Mouse (Mus musculus) kidney, postnatal 0 days (tissue): ENCODE measurements around the gene Lmx1b. TPM values are rescaled to one million over a fixed set of nuclear protein-coding genes. Genes with fewer than 3 reads are reported as not detected.

Experiments used
- ATAC-seq: fragments of 200-750 bp; cut with Nextera tagmentation; replicated peaks from 2 replicates; pipeline ENCODE4 v1.8.0; 2017; ENCODE audit warnings: low read depth, moderate number of reproducible peaks, moderate TSS enrichment, moderate library complexity; ENCODE audit not compliant: low FRiP score
- DNase-seq: peaks from one replicate; pipeline ENCODE4 v3.0.0-alpha.2; 2016; ENCODE audit warnings: low spot score
- H3K27ac ChIP-seq: fragments of 300-500 bp; sonication (generic); 2 replicates; pipeline ENCODE4 v1.5.1; 2014; ENCODE audit warnings: mild to moderate bottlenecking
- H3K27me3 ChIP-seq: fragments of 300-500 bp; sonication (generic); 2 replicates; pipeline ENCODE4 v1.6.1; 2014; ENCODE audit warnings: low read length, mixed read lengths; ENCODE audit not compliant: insufficient read depth
- H3K36me3 ChIP-seq: fragments of 300-500 bp; sonication (generic); 2 replicates; pipeline ENCODE4 v1.6.1; 2014; ENCODE audit warnings: low read length, mixed read lengths; ENCODE audit not compliant: insufficient read depth
- H3K4me1 ChIP-seq: fragments of 300-500 bp; sonication (generic); replicated peaks from 2 replicates; pipeline ENCODE4 v1.6.1; 2014; ENCODE audit warnings: antibody characterized with exemption, low read length, mixed read lengths; ENCODE audit not compliant: insufficient read depth
- H3K4me2 ChIP-seq: fragments of 300-500 bp; sonication (generic); 2 replicates; pipeline ENCODE4 v1.6.1; 2014; ENCODE audit warnings: mild to moderate bottlenecking, low read length, moderate library complexity, mixed read lengths
- H3K4me3 ChIP-seq: fragments of 300-500 bp; sonication (generic); replicated peaks from 2 replicates; pipeline ENCODE4 v1.5.1; 2014; ENCODE audit warnings: low read depth, low read length
- H3K9ac ChIP-seq: fragments of 300-500 bp; sonication (generic); 2 replicates; pipeline ENCODE4 v1.6.1; 2014; ENCODE audit warnings: low read depth, low read length
- H3K9me3 ChIP-seq: fragments of 300-500 bp; sonication (generic); replicated peaks from 2 replicates; pipeline ENCODE4 v1.6.1; 2016; ENCODE audit warnings: low read length, inconsistent platforms, mixed read lengths
- CTCF ChIP-seq: IDR thresholded peaks from 2 replicates; pipeline ENCODE4 v1.5.1; 2016; ENCODE audit warnings: antibody characterized with exemption, low read depth, mild to moderate bottlenecking, moderate library complexity
- WGBS: fragments of 180-500 bp; shearing (Covaris S2); extraction: QIAGEN DNeasy Blood & Tissue Kit; methylation state at CpG from one replicate; pipeline ENCODE4 v1.1.7; 2014; 5-methylcytosine and 5-hydroxymethylcytosine counted together
- polyA plus RNA-seq: library from polyadenylated mRNA; unstranded; fragments of >200 nt; fragmentation: Nextera tagmentation; extraction: Ambion mirVana; gene quantifications from 2 replicates; pipeline ENCODE4 v1.2.1, GENCODE M21; 2015

Gene Lmx1b
- polyA plus RNA-seq, 1 experiment from 2014 or later: 0.88 TPM

- peaks cover 90% of the 10 kb centered on the region for H3K27me3 ChIP-seq
- H3K9ac ChIP-seq: 0 out of 2 replicates have a peak overlapping the region, but pooled peaks have one; percentile 23
- 0 out of 2 replicates have a peak, but pooled peaks have one; percentile 15 for ATAC-seq
- under 1% methylated on average over 68 of the region's 71 CpGs for WGBS
- DNase-seq: no peak
- peaks cover 15% of the 10 kb centered on the region; the same call in 1 of the 2 replicates for H3K4me1 ChIP-seq
- H3K4me3 ChIP-seq: peak overlapping the region; percentile 42
- no peaks in the 10 kb centered on the region for H3K36me3 ChIP-seq
- no peak for TF ChIP-seq CTCF
- no peak overlapping the region for H3K27ac ChIP-seq
- no peaks in the 10 kb centered on the region for H3K9me3 ChIP-seq
- H3K4me2 ChIP-seq: peak overlapping the region; percentile 73
Observed at GRCm38 (mm10) chr2:33639301-33640170, 775 bp downstream of the Lmx1b start.

GRCm38 (mm10) chr2:33638141-33638733 lies 2.1 kb downstream of the Lmx1b start:
- WGBS: 63% methylated on average over 6 of the region's 6 CpGs
- no peak overlapping the region for H3K4me2 ChIP-seq
- H3K27me3 ChIP-seq: peaks cover 90% of the 10 kb centered on the region
- no peak overlapping the region for H3K9ac ChIP-seq
- H3K27ac ChIP-seq: no peak overlapping the region
- H3K4me1 ChIP-seq: peaks cover 15% of the 10 kb centered on the region; the same call in 1 of the 2 replicates
- ATAC-seq: no peak
- DNase-seq: no peak
- TF ChIP-seq CTCF: no peak
- H3K4me3 ChIP-seq: 0 out of 2 replicates have a peak overlapping the region, but pooled peaks have one; percentile 1
- H3K9me3 ChIP-seq: no peaks in the 10 kb centered on the region
- H3K36me3 ChIP-seq: no peaks in the 10 kb centered on the region

- H3K27ac ChIP-seq: no peak overlapping the region
- WGBS: 27% methylated on average over 7 of the region's 7 CpGs
- H3K4me2 ChIP-seq: no peak overlapping the region
- no peaks in the 10 kb centered on the region for H3K9me3 ChIP-seq
- ATAC-seq (no peak), DNase-seq (no peak)
- peaks cover 15% of the 10 kb centered on the region; the same call in 1 of the 2 replicates for H3K4me1 ChIP-seq
- peaks cover 89% of the 10 kb centered on the region for H3K27me3 ChIP-seq
- no peaks in the 10 kb centered on the region for H3K36me3 ChIP-seq
- no peak overlapping the region for H3K4me3 ChIP-seq
- TF ChIP-seq CTCF: no peak
- H3K9ac ChIP-seq: no peak overlapping the region
Observed at GRCm38 (mm10) chr2:33637288-33637687, 3.0 kb downstream of the Lmx1b start.

- Histone ChIP-seq H3K27me3 (peaks cover 89% of the 10 kb centered on the region), H3K4me3 (peak overlapping the region; percentile 18), H3K9me3 (no peaks in the 10 kb centered on the region), H3K27ac (no peak overlapping the region), H3K9ac (0 out of 2 replicates have a peak overlapping the region, but pooled peaks have one; percentile 4), H3K4me1 (peaks cover 15% of the 10 kb centered on the region; the same call in 1 of the 2 replicates), H3K36me3 (no peaks in the 10 kb centered on the region), H3K4me2 (peak overlapping the region; percentile 39)
- 10% methylated on average over 26 of the region's 26 CpGs for WGBS
- DNase-seq: no peak
- ATAC-seq: no peak
- TF ChIP-seq CTCF: no peak
Observed at GRCm38 (mm10) chr2:33636628-33637188, 3.6 kb downstream of the Lmx1b start.

- no peaks in the 10 kb centered on the region for H3K9me3 ChIP-seq
- H3K9ac ChIP-seq: 0 out of 2 replicates have a peak overlapping the region, but pooled peaks have one; percentile 4
- no peaks in the 10 kb centered on the region for H3K36me3 ChIP-seq
- H3K4me3 ChIP-seq: peak overlapping the region; percentile 18
- ATAC-seq (no peak), DNase-seq (no peak)
- peaks cover 18% of the 10 kb centered on the region; the same call in 1 of the 2 replicates for H3K4me1 ChIP-seq
- 3% methylated on average over 21 of the region's 21 CpGs for WGBS
- no peak for TF ChIP-seq CTCF
- H3K4me2 ChIP-seq: peak overlapping the region; percentile 39
- H3K27me3 ChIP-seq: peaks cover 90% of the 10 kb centered on the region
- no peak overlapping the region for H3K27ac ChIP-seq
Observed at GRCm38 (mm10) chr2:33636117-33636521, 4.2 kb downstream of the Lmx1b start.
